Mouse (Mus musculus) bone marrow macrophage, adult 2 months (primary cell): ENCODE data around the gene Cyyr1. TPM values are rescaled to one million over a fixed set of nuclear protein-coding genes. Genes with fewer than 3 reads are reported as not detected.
"Not testable (repeated sequence)": the region's sequence is repeated elsewhere in the genome, so short reads cannot be mapped to it uniquely, and the experiment has no call there.

Source experiments
- H3K27ac ChIP-seq: 2 replicates; pipeline ENCODE4 v1.5.1; 2012; ENCODE audit warnings: low read depth, low read length; ENCODE audit not compliant: insufficient read depth
- H3K4me1 ChIP-seq: 2 replicates; pipeline ENCODE4 v1.6.1; 2012; ENCODE audit warnings: low read length; ENCODE audit not compliant: control insufficient read depth, insufficient read depth
- H3K4me3 ChIP-seq: 2 replicates; pipeline ENCODE4 v1.5.1; 2012; ENCODE audit warnings: mild to moderate bottlenecking, low read length, moderate library complexity; ENCODE audit not compliant: insufficient read depth
- CTCF ChIP-seq: IDR thresholded peaks from 2 replicates; pipeline ENCODE4 v1.5.1; 2012; ENCODE audit warnings: low read depth, mild to moderate bottlenecking, low read length, moderate library complexity
- POLR2A ChIP-seq: IDR thresholded peaks from 2 replicates; pipeline ENCODE4 v1.6.1; 2012; ENCODE audit warnings: mild to moderate bottlenecking, low read depth, low read length, borderline replicate concordance
- polyA plus RNA-seq: library from polyadenylated mRNA; stranded (reverse); fragments of >200 nt; gene quantifications from 2 replicates; pipeline ENCODE4 v1.2.4, GENCODE M21; 2012; ENCODE audit not compliant: missing spikeins, insufficient read depth, insufficient read length

Cyyr1 gene
- polyA plus RNA-seq: 0.21 TPM in 1 of 2 replicates, not detected in the other

DNA sequence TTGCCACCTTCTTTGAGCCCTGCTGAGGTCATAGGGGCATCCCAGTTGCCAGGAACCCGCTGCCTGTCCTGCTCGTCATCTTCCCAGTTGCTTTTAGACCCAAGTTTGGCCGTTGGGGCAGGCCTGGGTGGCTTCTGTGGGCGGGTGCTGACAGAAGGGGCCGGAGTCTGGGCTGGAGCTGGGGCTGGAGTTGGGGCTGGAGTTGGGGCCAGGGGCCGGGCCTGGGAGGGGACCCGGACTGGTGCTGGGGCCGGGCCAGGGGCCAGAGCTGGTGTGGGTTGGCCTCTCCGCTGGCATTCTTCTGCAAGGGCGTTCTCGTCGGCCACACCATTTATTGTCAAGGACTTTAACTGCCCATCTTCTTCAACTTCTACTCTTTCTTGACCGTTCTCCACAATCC, at the start of gene Cyyr1:
Cyyr1 (minus strand) TSS at position 101 of the 400 bp plus-strand sequence.
- H3K4me1 ChIP-seq, H3K27ac ChIP-seq, H3K4me3 ChIP-seq: not testable (repeated sequence)

GRCm38 (mm10) chr16:85588844-85589243, 35.6 kb upstream of the Cyyr1 start:
- Histone ChIP-seq H3K27ac (no peak overlapping the region), H3K4me1 (no peaks in the 10 kb centered on the region), H3K4me3 (no peak overlapping the region)
- TF ChIP-seq POLR2A: no peak
- TF ChIP-seq CTCF: no peak

DNA sequence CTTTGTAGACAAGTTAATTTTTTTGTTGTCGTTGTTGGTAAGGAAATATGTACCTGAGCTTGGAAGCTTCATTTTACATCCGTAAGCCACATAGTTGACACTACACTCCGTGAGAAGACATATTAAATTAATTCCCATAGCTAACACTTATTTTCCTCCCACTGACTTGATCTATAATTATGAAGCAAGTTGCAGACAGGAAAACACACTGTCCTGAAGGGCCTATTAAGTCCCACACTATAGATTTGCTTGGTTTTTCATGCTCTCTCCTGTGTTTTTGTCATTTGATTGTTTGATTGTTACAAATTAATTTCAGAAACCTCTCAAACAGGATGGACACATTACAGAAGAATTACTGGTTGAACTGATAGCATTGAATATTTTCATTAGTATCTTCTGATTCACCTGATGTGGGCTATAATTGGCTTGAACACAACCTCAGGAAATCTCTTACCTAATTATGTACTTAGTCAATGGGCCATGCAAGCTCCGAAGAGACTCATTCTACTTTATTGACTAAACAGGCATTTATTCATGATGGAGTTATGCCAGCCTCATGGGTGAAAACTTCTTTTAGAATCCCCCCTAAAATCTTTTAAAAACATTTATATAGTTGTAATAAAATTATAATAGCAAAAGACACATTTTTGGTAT, 34.5 kb upstream of the Cyyr1 start:
- no peaks in the 10 kb centered on the region for H3K4me1 ChIP-seq
- no peak for TF ChIP-seq POLR2A
- no peak for TF ChIP-seq CTCF

GRCm38 (mm10) chr16:85566474-85566873, 13.3 kb upstream of the Cyyr1 start:
- Histone ChIP-seq H3K27ac (no peak overlapping the region), H3K4me1 (no peaks in the 10 kb centered on the region), H3K4me3 (no peak overlapping the region)
- TF ChIP-seq POLR2A (no peak), CTCF (no peak)

More for the DNA sequence above, 34.5 kb upstream of the Cyyr1 start:
- H3K4me3 ChIP-seq: no peak overlapping the region
- no peak overlapping the region for H3K27ac ChIP-seq

DNA sequence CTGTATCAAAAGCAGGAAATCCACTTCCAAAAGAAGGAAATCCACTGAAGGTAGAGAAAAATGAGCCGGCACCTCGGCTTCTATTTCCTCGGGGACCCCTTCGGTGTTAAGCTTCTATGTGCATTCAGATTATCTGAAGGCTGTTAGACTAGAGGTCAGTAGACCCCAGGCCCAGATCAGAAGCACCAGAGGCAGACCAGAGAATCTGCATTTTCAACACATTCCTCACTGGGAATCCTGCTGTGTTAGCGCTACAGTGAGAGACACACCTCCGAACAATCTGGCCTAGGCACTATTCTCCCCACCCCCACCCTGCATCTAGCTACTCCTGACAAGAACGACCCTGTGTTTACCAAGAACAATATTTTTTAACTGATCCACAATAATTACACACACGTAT, 641 bp upstream of the Cyyr1 start:
- H3K4me3 ChIP-seq: no peak overlapping the region
- no peak for TF ChIP-seq POLR2A
- TF ChIP-seq CTCF: no peak
- no peak overlapping the region for H3K27ac ChIP-seq
- H3K4me1 ChIP-seq: no peaks in the 10 kb centered on the region

DNA sequence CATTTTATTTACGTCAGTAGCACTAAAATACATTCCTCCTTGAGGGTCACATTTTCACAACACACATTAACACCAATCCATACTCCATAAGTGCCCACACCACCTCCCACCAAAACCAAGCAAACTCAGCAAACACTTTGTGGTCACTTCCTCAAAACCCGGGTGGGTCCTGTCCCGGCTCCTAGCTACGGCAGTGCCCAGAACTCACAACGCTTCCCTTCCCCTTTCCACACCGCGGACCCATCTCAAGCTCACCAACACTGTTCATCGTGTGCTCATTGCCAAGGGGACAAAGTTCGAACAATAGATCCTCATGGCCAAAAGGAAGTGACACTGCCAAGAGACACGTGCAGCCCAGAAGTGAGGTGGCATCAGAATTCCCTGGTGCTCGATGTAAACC, 1.2 kb downstream of the Cyyr1 start:
- H3K4me3 ChIP-seq, H3K27ac ChIP-seq: not testable (repeated sequence)

DNA sequence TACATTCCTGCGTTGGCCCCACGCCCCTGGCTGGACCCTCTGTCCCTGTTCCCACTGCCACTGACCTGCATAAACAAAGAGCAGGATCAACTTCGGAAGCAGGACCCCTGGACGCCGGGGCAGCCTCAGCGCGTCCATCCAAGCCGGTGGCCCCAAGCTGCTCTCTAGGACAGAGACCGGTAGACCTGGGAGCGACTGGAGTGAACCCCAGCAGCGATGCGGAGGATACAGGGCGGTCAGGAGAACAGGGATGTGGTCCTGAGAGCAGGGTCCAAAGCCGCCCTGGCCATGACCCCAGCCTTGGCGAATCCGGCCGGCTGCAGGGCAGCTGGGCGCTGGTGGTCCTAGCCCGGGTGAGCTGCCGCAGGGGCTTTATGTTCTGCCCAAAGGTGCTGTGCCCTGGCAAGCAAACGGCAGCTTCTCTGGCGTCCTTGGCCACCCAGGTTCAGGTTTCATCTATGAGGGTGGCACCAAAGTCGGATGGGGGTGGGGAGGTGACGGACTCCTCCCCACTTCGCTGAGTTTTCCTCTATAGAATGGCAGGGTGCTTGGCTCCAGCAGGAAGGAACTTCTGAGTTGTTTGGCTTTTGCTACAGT, 3.1 kb downstream of the Cyyr1 start:
- no peaks in the 10 kb centered on the region for H3K4me1 ChIP-seq
- H3K4me3 ChIP-seq: no peak overlapping the region
- H3K27ac ChIP-seq: no peak overlapping the region
- TF ChIP-seq CTCF (no peak), POLR2A (no peak)

More for the DNA sequence above, 1.2 kb downstream of the Cyyr1 start:
- not testable (repeated sequence) for H3K4me1 ChIP-seq

DNA sequence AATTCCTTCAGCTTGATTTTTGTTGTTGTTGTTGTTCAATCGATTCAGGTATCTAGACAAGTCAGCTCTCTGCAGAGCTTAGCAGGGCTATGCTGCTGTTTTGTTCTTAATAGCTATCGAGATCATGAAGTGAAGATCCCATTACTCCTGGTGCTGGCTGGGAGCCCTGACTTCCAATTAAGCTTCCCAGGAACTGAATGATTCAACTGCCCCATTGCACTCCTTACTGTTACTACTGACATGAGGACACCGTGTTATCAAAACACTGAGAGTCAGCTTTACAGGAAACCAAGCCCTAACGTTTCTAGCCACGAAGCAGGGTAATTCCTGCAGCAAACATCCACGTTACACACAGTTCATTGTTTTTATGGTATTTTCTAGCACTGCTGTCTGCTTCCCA, 6.7 kb downstream of the Cyyr1 start:
- no peak for TF ChIP-seq CTCF
- TF ChIP-seq POLR2A: no peak
- Histone ChIP-seq H3K27ac (no peak overlapping the region), H3K4me1 (no peaks in the 10 kb centered on the region), H3K4me3 (no peak overlapping the region)

- no peak overlapping the region for H3K4me3 ChIP-seq
- H3K4me1 ChIP-seq: no peaks in the 10 kb centered on the region
- H3K27ac ChIP-seq: no peak overlapping the region
- TF ChIP-seq CTCF: no peak
- no peak for TF ChIP-seq POLR2A
Observed at GRCm38 (mm10) chr16:85541676-85542273, 11.4 kb downstream of the Cyyr1 start.

DNA sequence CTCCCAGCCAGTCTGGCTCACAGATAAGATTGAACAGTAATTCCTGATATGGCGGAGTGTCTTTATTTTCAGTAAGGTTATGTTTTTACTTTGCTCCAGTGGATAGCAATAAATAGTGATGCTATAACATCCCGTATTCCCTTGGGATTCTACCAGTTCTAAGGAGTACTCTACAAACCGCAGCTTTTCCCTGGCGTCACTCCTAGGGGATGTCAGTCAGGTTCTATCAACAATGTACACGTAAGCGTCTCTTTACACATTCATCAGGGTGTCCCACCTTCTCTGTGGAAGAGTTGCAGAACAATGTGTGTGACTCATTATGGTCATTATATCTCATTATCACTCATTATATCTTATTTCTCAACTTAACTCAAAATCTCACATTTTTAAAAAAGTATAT, 12.2 kb downstream of the Cyyr1 start:
- no peak overlapping the region for H3K27ac ChIP-seq
- no peak overlapping the region for H3K4me3 ChIP-seq
- H3K4me1 ChIP-seq: no peaks in the 10 kb centered on the region
- TF ChIP-seq CTCF: no peak
- no peak for TF ChIP-seq POLR2A

DNA sequence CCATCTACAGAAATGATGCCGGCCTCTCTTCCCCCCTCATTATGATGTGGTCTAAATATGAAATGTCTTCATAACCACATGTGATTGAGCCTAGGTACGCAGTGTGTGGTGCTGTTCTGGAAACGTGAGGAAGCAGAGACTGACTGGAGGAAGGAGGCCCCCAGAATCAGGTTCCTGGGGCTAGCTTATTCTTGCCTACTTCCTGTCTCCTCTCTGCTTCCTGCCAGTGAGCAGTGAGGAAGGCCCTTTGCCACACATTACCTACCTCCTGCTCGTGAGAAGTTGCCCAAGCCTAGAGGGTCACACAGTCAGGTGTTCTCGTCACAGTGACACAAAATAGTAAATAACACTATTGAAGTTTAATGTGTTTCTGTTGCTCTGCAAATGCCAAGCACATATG, 14.8 kb downstream of the Cyyr1 start:
- no peak overlapping the region for H3K4me3 ChIP-seq
- no peaks in the 10 kb centered on the region for H3K4me1 ChIP-seq
- TF ChIP-seq POLR2A (no peak), CTCF (no peak)
- H3K27ac ChIP-seq: no peak overlapping the region
